Mouse (Mus musculus) thymus, postnatal 4 days (tissue): ENCODE measurements at regions not wholly inside any gene's neighbourhood (a gene's known extent, or its start where the extent isn't known, plus 50 kb on each side); places are given as distances from the start of the nearest gene placed in this dataset.
"Not testable (repeated sequence)": the region's sequence is repeated elsewhere in the genome, so short reads cannot be mapped to it uniquely, and the experiment has no call there.

Experiments
- DNase-seq: peaks from one replicate; pipeline ENCODE4 v3.0.0; 2021

DNA sequence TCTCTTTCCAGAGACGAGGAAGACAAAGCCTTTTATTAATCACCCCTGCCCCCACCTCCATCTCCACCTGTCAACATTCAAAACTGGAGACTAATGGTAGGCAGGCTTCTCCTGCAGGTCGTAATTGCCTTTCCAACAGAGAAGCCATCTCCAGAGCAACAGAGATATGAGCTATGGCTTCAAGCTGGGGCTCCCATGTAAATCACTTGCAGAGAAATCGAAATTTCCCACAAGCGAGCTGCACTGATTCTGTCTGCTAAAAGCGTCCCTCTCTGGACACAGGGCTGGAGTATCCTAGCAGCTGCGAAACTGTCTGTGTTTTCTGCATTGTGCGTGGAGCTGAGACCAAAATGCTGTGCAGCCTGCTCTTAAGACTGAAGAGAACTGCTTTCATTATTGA is 176.6 kb downstream of the Cartpt start:
- no peak for DNase-seq

DNA sequence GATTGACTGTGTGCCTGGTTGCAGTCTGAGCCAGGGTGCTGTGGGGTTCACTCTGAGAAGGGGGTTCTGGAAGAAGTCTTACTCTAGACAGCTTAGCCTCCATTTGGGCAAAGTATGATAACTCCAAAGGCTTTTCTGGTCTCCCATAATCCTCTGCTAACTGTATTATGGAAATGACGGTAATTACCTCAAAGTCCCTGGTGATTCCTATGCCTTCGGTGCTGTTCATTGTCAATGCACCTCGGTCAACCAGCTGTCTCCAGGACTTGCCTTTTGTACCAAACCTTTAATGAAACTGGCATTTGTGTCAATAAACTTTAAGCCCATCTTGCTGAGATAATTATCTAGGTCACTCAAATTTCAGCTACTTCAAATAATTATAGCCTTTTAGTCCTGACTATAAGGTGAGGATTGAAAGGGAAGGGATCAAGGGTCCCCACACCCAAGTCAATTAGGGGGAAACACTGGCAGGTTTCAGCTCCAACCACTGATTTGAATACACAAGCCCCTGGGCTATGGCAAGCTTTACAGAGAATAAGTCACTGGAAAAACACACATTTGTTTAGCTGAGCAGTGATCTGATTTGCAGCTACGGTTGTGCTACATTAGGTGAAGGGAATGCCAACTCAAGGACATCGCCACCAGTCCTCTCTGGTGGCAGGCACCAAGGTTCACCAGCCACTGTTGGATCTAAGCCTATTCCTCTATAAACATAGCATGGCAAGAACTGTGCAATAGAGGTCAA is 177.5 kb downstream of the Cartpt start:
- no peak for DNase-seq

DNA sequence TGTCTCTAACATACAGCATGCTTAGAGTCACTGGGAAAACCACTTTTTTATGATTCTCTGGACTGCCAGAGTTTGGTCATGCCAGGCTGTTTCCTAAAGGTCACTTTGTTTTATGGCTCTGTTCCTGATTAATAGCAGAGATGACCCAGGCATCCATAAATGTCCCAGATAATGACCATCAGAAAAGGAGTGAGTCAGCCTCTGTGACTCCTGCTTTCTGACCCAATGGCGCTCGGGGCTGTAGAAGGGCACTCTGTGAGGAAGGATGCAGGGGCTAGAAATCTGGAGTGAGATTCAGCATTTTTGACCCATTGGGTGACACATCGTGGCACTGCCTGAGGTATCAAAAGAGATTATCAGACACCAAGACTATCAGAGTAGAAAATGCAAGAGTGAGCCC is 180.3 kb downstream of the Cartpt start:
- DNase-seq: no peak

DNA sequence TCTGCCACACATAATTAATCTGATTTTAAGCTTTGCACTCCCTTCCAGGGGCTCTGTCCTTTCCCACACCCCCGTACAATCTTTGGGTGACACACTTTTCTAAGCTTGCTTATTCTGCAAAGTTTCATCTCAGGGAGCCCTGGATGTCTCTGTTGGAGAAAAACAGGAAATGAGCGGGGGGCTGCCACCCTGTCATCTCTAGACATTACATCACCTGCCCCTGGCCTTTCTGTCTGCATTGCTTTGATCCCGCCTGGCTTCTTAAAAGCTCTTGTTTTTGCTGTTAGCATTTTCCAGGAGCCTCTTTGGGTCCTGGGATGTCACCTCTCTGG is 180.2 kb upstream of the Map1b start:
- no peak for DNase-seq

DNA sequence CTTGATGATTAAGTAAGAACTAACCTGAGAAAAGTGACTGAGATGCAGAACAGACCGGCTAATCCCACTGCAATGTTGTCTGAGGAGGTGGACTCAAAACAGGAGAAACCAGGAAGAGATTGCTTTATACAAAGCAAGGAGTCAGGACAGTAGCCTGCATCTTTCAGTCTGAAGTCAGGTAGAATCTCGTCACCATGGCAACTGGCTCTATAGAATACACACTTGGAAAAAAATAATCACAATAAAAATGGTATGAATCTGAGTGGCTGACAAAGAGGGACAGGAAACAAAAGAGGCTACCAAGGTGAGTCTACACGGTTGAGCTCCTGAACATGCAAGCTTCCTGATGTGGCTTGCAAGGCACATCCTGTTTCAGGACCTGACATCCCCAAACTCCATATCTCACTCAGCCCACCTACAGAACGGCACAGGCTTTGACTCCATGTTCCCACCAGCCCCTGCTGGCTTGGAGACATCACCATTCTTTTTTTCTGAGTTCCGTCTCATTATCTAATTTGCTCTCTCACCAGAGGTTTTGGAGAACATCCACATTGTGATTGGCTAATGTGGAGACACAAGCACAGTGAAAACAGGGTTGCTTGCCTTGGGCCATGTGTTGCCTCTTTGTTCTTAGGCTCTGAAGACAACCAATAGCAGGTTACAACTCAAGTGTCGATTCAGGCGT is 179.7 kb upstream of the Map1b start:
- no peak for DNase-seq

DNA sequence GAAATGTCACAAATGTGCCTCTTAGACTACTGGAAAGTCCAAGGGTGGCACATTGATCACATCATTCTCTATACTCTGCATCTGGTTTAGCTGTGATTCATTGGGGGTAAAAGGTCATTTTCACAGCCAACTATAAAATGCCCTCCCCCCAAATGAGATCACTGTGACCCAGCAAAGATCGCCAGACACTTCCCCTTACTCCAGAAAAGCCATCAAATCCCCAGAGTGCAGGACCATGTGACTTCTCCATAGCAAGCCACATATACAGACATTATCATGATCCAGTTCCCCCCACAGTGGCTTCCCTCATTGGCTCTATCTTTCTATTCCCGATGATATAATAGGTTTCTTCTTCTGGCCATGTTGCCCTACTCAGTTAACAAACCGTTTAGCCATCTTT is 163.6 kb upstream of the Map1b start:
- no peak for DNase-seq

DNA sequence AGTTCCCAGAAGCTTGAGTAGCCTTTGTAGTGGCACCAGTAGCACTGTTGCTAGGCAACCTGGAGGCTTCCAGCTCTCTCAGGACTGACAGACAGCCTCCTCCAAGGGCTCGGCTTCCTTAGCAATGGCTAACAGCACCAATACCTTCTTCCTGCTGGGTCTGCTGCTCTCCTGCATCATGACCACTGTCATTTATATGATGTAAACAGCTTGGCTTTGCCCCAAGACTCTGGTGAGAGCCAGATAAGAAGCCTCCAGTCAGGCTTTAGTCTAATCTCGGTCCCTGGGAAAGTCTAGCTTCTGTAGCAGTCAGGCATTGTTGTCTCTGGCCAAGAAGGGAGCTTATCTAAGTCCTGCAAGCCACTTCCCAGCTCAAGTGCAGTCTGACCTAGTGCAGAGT is 163.1 kb upstream of the Map1b start:
- no peak for DNase-seq

DNA sequence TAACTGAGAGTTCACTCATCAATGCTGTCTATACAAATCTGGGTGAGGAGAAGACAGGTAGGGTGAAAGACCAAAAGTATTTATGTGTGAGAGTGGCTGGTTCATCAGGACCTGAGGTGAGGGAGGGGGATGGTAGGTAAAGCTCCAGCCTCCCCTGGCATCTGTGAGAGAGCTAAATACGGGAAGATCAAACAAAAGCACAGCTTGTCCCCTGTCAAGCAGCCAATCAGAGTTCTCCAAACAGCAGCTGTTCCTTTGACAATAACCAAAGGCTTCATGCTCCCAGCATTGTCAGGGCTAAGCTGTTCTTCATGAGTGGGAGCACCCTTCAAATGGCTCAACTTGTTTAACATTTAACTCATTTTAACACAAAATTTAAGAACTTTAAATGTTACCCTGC is 160.1 kb upstream of the Map1b start:
- DNase-seq: no peak

DNA sequence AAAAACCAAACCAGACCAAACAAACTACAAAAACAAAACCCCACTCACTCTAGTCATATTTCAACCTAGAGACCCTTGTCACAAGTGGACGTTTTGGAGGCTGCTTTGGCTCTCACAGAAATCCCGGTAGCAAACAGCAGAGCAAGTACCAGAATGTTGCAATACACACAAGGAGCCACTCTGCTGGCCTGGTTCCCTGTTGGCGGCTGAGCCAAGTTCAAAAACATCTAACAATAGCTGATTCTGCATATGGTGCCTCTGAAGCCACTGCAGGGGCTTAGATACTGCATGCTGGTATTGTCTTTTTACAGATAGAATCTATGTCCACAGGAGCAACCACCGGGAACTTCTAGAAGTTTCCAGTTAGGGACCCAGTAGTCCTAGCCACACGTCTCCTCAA is 159.6 kb upstream of the Map1b start:
- DNase-seq: no peak

DNA sequence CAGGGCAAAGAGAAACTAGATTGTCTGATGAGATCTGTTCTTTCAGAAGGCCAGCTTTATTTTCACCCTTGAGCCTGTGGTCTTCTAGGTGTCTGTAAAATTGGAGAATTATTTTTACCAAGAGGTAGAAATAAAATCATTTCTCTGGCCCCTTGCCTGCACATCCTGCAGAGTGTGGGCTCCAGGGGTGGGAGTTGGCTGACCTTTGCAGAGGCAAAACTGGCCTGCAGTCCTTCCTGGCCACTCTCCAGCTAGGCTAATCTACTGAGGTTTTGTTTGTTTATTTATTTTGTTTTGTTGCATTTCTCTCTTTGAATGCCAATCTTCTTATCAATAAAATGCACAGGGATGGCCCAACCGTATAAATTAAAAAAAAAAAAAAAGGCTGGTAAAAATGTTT is 156.4 kb upstream of the Map1b start:
- no peak for DNase-seq

DNA sequence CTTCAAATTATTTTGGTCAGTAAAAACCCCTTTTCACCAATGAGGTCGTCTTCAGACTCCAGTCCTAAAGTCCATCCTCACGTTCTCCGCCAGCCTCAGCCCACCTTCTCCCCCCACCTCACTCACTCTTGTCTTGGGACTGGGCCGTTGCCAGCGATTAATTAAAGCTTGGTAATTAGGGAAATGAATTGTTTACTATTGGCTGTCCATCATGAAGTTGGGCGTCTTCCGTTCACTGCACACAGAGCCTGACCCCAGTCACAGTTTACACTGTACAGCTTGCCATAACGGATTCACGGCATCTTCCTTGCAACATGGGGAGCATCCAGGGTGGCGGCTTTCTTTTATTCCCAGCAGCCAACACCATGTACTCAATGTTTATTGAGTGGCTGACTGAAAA is 155.4 kb upstream of the Map1b start:
- no peak for DNase-seq

DNA sequence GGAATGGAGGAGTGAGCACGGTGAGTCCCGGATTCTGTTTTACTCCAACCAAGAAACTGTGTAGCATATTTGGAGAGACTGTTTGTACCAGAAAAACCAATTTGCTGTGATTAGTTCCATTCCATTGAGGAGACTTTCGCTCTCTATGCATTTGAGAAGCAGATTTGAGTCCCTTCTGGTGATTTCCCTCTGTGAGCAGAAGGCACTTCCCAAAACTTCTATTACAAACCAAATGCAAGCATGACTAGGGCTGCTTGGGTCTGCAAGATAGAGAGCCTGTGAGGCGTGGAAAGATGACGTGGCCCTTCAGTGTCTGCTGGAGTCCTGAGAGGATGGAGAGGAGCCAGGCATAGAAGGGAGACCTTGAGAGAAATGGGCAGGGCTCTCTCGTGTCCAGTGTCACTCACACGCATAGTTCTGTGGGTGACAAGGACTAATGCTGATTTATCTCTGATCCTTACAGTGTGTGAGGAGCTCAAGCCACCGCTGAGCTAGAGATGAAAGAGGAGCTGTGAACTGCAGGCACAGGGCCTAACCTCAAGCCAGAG is 153.7 kb upstream of the Map1b start:
- no peak for DNase-seq

DNA sequence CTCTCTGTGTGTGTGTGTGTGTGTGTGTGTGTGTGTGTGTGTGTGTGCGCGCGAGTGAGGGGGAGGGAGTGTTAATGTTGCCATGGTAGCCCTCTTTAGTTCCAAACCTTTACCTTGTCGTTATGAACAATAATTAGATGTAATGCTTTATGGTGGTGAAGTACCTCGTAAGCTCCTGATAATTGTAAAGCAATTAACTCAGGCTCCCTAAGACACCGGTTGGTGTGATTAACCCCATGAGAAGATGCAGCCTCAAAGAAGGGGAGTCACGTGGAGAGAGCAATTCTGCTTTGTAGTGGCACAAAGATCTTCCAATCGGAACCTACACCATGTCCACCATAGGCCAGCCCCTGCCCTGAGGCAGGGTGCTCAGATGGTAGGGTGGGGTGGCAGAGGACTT is 152.3 kb upstream of the Map1b start:
- DNase-seq: no peak

DNA sequence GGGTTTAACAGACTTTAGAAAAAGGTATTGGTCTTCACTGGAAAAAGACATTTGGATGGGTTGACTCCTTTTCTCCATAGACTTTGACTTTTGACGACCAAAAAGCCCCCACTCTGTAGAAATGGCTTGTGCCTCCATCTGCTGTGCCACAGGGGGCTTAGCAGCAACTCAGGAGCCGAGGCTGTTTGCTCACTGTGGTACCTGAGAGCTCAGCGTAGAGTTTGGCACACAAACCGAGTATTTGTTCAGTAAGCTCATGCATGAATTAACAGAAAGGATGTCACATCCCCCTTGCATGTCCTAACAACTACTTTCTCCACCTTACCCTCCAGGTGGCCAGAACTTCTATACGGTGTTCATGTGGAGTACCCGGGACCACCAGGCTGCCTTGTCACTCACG is 149.7 kb upstream of the Map1b start:
- DNase-seq: no peak

DNA sequence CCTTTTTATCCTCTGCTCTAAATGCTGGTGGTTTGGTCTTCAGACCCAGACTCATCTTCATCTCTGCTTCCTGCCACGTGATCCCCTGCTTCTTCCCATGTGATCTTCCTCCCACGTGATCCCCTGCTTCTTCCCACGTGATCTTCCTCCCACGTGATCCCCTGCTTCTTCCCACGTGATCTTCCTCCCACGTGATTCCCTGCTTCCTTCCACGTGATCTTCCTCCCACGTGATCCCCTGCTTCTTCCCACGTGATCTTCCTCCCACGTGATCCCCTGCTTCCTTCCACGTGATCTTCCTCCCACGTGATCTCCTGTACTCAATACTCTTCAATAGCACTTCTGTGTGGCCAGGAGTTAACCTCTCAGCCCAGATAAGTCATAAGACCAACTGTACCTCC is 147.1 kb upstream of the Map1b start:
- not testable (repeated sequence) for DNase-seq

DNA sequence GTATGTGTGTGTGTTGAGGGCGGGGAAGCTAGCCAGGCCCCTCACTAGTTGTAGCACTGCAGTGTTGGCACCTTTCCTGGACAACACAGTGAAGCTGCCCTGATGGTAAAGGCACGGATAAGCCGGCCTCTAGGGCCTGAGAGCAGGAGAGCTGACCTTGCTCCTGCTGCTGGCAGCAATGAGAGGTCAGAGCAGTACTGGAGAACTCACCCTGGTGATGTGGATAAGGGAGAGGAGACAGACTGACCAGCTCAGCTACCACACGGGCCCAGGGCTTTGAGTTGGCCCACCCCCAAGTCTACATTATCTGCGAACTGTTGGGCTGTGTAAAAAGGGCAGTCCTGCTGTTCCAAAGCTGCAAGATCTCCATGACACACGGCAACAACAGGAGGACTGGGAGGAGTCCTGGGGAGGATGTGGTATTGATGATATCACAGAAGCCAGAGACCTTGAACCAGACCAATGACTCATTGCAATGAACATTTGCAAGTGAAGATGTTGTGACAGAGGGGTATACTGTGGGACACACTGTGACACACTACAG is 131.4 kb upstream of the Map1b start:
- no peak for DNase-seq

DNA sequence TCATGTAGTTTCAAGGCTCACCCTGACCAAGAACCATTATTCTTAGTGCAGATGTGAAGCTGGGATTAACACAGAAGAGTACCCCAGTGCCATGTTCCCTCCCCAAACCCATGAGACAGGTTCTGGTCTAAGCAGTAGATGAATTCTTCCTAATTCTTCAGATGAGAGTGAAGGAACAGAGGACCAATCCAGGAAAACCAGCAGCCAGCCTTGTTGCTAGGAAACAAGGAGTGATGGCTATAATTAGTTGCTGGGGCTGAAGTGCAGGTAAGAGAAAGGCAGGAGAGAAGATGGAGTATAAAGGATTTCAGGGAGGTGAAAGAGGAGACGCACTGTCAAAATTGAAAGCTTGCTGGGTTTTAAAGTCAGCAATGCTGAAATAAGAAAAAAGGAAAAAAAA is 128.4 kb upstream of the Map1b start:
- no peak for DNase-seq

DNA sequence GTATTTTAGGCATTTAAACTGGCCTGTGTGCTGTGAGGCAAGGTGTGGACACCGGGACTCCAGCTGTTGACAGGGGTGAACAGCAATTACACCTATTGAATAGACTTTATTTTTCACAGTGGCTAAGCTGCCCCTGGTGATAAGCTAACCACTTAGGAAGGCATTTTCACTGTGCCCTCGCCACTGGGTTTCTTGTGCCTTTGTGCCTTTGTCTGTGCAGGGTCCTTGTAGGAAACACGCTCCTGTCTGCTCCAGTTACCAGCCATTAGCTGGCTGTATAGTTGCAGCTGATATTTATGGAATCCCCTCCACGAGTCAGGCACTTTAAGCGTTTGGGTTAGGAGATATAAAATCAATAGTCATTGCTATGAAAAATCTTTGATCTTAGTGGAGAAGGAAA is 126.5 kb upstream of the Map1b start:
- no peak for DNase-seq

DNA sequence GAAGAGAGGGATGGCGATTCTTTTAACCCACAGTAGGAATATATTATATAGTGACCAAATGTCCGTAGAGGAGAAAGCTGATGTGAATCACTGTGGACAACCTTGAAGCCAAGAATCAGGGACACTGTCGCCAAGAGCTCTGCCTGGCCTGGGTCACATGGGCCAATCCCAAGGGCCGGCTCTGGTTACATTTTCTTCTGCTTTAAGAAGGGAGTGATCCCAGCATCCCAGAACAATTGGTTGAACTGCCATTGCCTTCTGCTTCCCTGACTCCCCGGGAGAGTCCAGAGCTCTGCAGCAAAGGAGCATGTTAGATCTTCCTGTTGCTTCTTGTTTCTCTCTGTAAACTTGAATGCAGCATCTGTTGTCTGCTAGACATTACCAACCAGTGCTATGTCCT is 126.0 kb upstream of the Map1b start:
- no peak for DNase-seq

DNA sequence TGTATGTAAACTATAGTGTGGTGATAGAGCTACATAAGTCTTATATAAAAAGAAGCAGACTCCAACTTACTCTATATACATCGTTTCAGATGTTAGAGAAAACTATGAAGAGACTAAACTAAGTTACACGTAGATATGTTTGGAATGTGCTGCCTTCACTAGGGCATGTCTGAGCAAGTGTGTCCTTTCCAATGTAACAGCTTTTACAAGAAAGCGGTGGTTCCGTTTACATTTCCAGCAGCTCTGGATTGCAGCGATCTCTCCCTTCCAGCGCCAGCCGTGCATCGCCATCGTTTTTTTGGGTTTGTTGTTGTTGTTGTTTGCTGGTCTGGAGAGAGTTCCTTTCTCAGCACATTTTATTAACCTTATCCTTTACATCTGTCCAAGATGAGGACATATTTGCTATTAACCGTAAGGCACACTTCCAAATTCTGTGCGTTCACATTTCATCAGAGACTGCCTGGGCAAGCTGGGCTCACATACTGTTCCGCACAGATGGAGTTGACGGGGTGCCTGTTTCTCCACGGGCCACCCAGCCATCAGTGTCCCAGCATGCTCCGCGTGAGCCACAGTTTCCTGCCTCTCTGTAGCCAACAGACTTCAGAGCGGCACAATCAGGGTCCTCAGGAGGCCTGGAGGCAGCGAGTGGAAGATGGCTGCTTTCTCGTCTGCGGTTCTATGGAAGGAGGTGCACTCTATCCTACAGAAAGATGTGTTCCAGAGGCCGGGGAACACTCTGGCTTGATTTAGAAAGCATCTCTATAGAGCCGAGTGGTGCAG is 125.2 kb upstream of the Map1b start:
- no peak for DNase-seq

DNA sequence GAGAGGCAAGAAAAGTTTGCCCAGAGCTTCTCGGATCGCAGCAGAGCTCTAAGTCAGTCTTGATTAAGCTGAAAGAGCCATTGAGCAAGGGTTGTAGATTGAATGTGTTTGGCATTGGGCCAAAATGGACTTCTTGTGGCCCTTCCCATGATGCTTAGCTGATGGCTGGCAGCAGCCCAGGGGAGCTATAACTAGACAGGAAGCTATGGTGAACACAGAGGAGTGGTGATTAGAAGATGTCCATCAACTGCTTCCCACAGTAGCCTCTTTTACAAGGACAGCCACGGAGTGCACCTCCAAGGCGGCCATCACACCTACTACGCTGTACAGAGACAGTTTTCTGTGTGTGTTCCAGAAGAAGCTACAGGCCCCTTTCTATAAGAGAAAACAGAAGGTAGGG is 116.4 kb upstream of the Map1b start:
- DNase-seq: no peak

DNA sequence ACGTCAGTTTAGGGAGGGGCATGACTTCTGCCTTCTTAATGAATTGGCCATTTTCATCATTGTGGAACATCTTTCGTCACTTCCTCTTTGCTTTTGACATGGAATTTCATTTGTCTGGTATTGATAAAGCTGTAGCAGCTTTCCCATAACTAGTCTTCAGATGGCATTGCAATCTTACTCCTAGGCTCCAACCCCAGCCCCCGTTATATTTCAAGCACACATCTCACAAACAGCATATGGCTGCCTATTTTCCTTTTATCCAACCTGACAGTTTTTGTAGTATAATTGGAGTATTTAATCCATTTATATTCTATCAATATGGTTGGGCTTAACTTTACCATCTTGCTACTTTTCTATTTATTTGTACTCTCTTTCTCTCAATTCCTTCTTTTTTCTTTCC is 114.5 kb upstream of the Map1b start:
- no peak for DNase-seq

DNA sequence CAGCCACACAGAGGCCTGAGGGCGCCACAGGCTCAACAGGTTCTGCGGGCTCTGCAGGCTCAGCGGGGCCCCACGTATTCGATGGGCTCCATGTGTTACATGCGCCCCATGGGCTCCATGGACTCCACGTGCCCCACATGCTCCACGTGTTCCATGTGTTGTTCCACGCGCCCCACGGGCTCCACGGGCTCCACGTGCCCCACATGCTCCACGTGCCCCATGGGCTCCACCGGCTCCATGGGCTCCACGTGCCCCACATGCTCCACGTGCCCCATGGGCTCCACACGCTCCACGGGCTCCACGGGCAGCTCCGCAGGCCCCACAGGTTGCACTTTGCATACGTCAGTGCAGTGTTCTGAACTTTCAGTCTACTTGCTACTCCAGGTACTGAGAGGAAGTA is 114.0 kb upstream of the Map1b start:
- no peak for DNase-seq

DNA sequence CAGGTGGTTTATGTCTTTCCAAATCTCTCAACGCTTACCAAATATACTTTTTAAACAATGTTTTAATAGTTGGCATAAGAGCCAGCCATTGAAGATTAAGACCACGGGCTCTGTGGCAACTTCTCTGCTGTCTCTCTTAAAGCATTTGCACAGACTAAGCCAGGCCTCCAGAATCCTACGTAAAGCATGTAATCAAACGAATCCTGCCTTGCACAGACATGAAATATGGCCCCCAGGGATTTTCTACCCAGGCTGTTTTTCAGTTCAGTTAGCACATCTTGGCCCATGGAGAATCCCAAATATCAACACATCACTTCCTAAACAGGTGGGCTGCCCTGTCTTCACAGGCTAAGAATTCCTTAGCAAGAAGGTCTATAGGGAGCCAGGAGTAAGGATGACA is 108.9 kb upstream of the Map1b start:
- DNase-seq: no peak
